In genomic region chr2:181864536-181864860, GRCm38 (mm10) we compare ENCODE assay signal across 7 mouse cellular contexts. TPM values are rescaled to one million over a fixed set of nuclear protein-coding genes. Genes with fewer than 3 reads are reported as not detected.
A peak's percentile ranks its signal among the peaks of the same experiment; 100 is the strongest.
DNase-seq lines count a peak whose midpoint lies in the region; ATAC-seq and TF ChIP-seq lines count a peak whose summit lies in the region.

No protein-coding gene starts in this region.

- peaks cover 11% of the 10 kb centered on the region for H3K36me3 ChIP-seq in lung, embryonic 15.5 days
- H3K36me3 ChIP-seq in embryonic facial prominence, embryonic 15.5 days = peaks cover 14% of the 10 kb centered on the region
- peaks cover 13% of the 10 kb centered on the region for H3K36me3 ChIP-seq in intestine, postnatal 0 days (ENCODE audit: control insufficient read depth, insufficient read depth)
- H3K36me3 ChIP-seq in neural tube, embryonic 15.5 days = peaks cover 13% of the 10 kb centered on the region

- no peaks in the 10 kb centered on the region for H3K27me3 ChIP-seq in lung, embryonic 15.5 days
- H3K27me3 ChIP-seq in embryonic facial prominence, embryonic 15.5 days = no peaks in the 10 kb centered on the region
- H3K27me3 ChIP-seq in intestine, postnatal 0 days (replicated peaks; ENCODE audit: control insufficient read depth, insufficient read depth, low read length) = no peaks in the 10 kb centered on the region
- no peaks in the 10 kb centered on the region for H3K27me3 ChIP-seq in neural tube, embryonic 15.5 days (replicated peaks)

- no peak for TF ChIP-seq CTCF in intestine, postnatal 0 days (IDR thresholded peaks at IDR 0.05; ENCODE audit: low read depth)

- DNase-seq in lung, postnatal 4 days = no peak
- no peak for DNase-seq in urinary bladder, postnatal 14 days (ENCODE audit: low spot score)
- no peak for DNase-seq in frontal cortex, adult 2 months (ENCODE audit: extremely low spot score in 1 of 2, low spot score in 1 of 2)

- WGBS in lung, embryonic 15.5 days = under 1% methylated on average over 22 of the region's 22 CpGs
- 0% methylated on average over 22 of the region's 22 CpGs for WGBS in embryonic facial prominence, embryonic 15.5 days
- WGBS in intestine, postnatal 0 days = 0% methylated on average over 22 of the region's 22 CpGs
- 0% methylated on average over 22 of the region's 22 CpGs for WGBS in neural tube, embryonic 15.5 days

- H3K27ac ChIP-seq in lung, embryonic 15.5 days = peak overlapping the region; percentile 52
- peak overlapping the region; percentile 87 for H3K27ac ChIP-seq in embryonic facial prominence, embryonic 15.5 days (replicated peaks)
- H3K27ac ChIP-seq in intestine, postnatal 0 days (ENCODE audit: low read depth, low read length) = peak overlapping the region; percentile 77
- peak overlapping the region; percentile 88 for H3K27ac ChIP-seq in neural tube, embryonic 15.5 days (replicated peaks)

- H3K4me1 ChIP-seq in lung, embryonic 15.5 days = peaks cover 15% of the 10 kb centered on the region
- H3K4me1 ChIP-seq in embryonic facial prominence, embryonic 15.5 days = peaks cover 18% of the 10 kb centered on the region
- H3K4me1 ChIP-seq in intestine, postnatal 0 days (replicated peaks; ENCODE audit: control insufficient read depth, insufficient read depth, low read length) = peaks cover 2% of the 10 kb centered on the region; the same call in 1 of the 2 replicates
- peaks cover 22% of the 10 kb centered on the region for H3K4me1 ChIP-seq in neural tube, embryonic 15.5 days

- H3K4me2 ChIP-seq in lung, embryonic 15.5 days = peak overlapping the region; percentile 73
- peak overlapping the region; percentile 76 for H3K4me2 ChIP-seq in embryonic facial prominence, embryonic 15.5 days (replicated peaks)
- peak overlapping the region; percentile 89 for H3K4me2 ChIP-seq in intestine, postnatal 0 days (replicated peaks; ENCODE audit: low read depth)
- peak overlapping the region; percentile 80 for H3K4me2 ChIP-seq in neural tube, embryonic 15.5 days

- ATAC-seq in lung, embryonic 15.5 days (ENCODE audit: borderline replicate concordance, extremely low read depth, low FRiP score, low TSS enrichment) = peak; percentile 50
- peak; percentile 49 for ATAC-seq in embryonic facial prominence, embryonic 15.5 days (ENCODE audit: insufficient number of reproducible peaks, low FRiP score, low TSS enrichment, low read depth)
- ATAC-seq in intestine, postnatal 0 days = no peak; the same call in none of the 2 replicates
- peak; percentile 28 for ATAC-seq in neural tube, embryonic 15.5 days (ENCODE audit: low FRiP score)

- peak overlapping the region; percentile 80 for H3K4me3 ChIP-seq in lung, embryonic 15.5 days
- H3K4me3 ChIP-seq in embryonic facial prominence, embryonic 15.5 days (replicated peaks) = peak overlapping the region; percentile 73
- peak overlapping the region; percentile 78 for H3K4me3 ChIP-seq in intestine, postnatal 0 days (ENCODE audit: low read depth, low read length)
- H3K4me3 ChIP-seq in neural tube, embryonic 15.5 days (replicated peaks) = peak overlapping the region; percentile 70

- H3K9me3 ChIP-seq in lung, embryonic 15.5 days = no peaks in the 10 kb centered on the region
- no peaks in the 10 kb centered on the region for H3K9me3 ChIP-seq in embryonic facial prominence, embryonic 15.5 days (replicated peaks)
- no peaks in the 10 kb centered on the region for H3K9me3 ChIP-seq in intestine, postnatal 0 days (ENCODE audit: control insufficient read depth)
- H3K9me3 ChIP-seq in neural tube, embryonic 15.5 days (replicated peaks) = no peaks in the 10 kb centered on the region

- peak overlapping the region; percentile 69 for H3K9ac ChIP-seq in lung, embryonic 15.5 days
- H3K9ac ChIP-seq in embryonic facial prominence, embryonic 15.5 days = peak overlapping the region; percentile 62
- peak overlapping the region; percentile 73 for H3K9ac ChIP-seq in intestine, postnatal 0 days (ENCODE audit: low read depth, low read length)
- H3K9ac ChIP-seq in neural tube, embryonic 15.5 days (replicated peaks) = peak overlapping the region; percentile 76

RNA-seq across cellular contexts. Expression of gene Polr3k, which starts 0.4 kb away (rescaled TPM):
- 75.1 and 75.3 TPM in 2 replicates for polyA plus RNA-seq in lung, embryonic 15.5 days (2015; fragmentation: Nextera tagmentation; extraction: Ambion mirVana)
- 59.5 and 62.8 TPM in 2 replicates for polyA plus RNA-seq in embryonic facial prominence, embryonic 15.5 days (2015; fragmentation: Nextera tagmentation; extraction: Ambion mirVana)
- 38.2 and 45.5 TPM in 2 replicates for polyA plus RNA-seq in intestine, postnatal 0 days (2015; fragmentation: Nextera tagmentation; extraction: Ambion mirVana)
- polyA plus RNA-seq in neural tube, embryonic 15.5 days (2015; fragmentation: Nextera tagmentation; extraction: Ambion mirVana) = 74.2 and 76.2 TPM in 2 replicates
- 27.8 and 30.5 TPM in 2 replicates for polyA plus RNA-seq in frontal cortex, adult 2 months (2012; rRNA removed)

RNA-seq across cellular contexts. Expression of gene Pcmtd2, which starts 26.8 kb away (rescaled TPM):
- polyA plus RNA-seq in lung, embryonic 15.5 days (2015; fragmentation: Nextera tagmentation; extraction: Ambion mirVana) = 30.2 and 32.4 TPM in 2 replicates
- polyA plus RNA-seq in embryonic facial prominence, embryonic 15.5 days (2015; fragmentation: Nextera tagmentation; extraction: Ambion mirVana) = 34.8 and 36.8 TPM in 2 replicates
- 19.0 and 22.8 TPM in 2 replicates for polyA plus RNA-seq in intestine, postnatal 0 days (2015; fragmentation: Nextera tagmentation; extraction: Ambion mirVana)
- 26.6 and 30.2 TPM in 2 replicates for polyA plus RNA-seq in neural tube, embryonic 15.5 days (2015; fragmentation: Nextera tagmentation; extraction: Ambion mirVana)
- polyA plus RNA-seq in frontal cortex, adult 2 months (2012; rRNA removed) = 74.7 and 88.9 TPM in 2 replicates
